Mouse (Mus musculus) ES-E14 (cell line): ENCODE data around the gene Otud7a.

Experiments used
- CHD2 ChIP-seq: IDR thresholded peaks from 2 replicates; pipeline ENCODE4 v1.6.1; 2014; ENCODE audit warnings: mild to moderate bottlenecking, low read depth, low read length, inconsistent platforms
- ZNF384 ChIP-seq: IDR thresholded peaks from 2 replicates; pipeline ENCODE4 v1.6.1; 2012; ENCODE audit warnings: low read depth, low read length, inconsistent platforms

DNA sequence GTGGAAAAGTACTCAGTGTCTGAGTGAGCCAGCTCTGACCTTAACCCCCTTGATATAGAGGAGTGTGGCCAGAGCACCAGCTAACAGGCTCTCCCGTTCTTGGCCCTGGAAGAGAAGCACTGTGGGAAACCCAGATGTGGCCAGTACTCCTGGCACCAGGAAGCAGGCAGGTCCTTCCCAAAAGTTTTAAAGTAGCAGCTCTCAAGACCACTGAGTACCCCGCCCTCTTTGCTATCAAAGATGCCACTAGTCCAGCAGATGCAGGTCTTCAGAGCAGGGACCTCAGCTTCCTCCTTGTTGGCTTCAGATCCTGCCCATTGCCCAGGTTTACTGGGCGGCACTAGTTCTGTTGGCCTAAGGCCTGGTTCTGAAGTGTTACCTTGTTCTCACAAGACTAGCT, 318.0 kb downstream of the Otud7a start:
- TF ChIP-seq ZNF384 (no peak), CHD2 (no peak)
